Mouse (Mus musculus): Measurements from ENCODE around the gene Gm5105.

The Gm5105 gene

GRCm38 (mm10) chr3:138067288-138067687 lies at the start of gene Gm5105:
Gm5105 (minus strand) TSS chr3:138067388.
- DNase-seq: no peak

GRCm38 (mm10) chr3:138116871-138117270 lies 49.7 kb upstream of the Gm5105 start:
- DNase-seq: no peak

GRCm38 (mm10) chr3:138114106-138114505 lies 46.9 kb upstream of the Gm5105 start:
- DNase-seq: no peak

GRCm38 (mm10) chr3:138110910-138111782 lies 44.0 kb upstream of the Gm5105 start:
- DNase-seq: no peak

GRCm38 (mm10) chr3:138106887-138107286 lies 39.7 kb upstream of the Gm5105 start:
- DNase-seq: no peak

- no peak for DNase-seq
Measured at GRCm38 (mm10) chr3:138105056-138105455, 37.9 kb upstream of the Gm5105 start.

GRCm38 (mm10) chr3:138103690-138104089 lies 36.5 kb upstream of the Gm5105 start:
- DNase-seq: no peak

GRCm38 (mm10) chr3:138101936-138102335 lies 34.7 kb upstream of the Gm5105 start:
- DNase-seq: no peak

GRCm38 (mm10) chr3:138097718-138098117 lies 30.5 kb upstream of the Gm5105 start:
- DNase-seq: no peak

GRCm38 (mm10) chr3:138096263-138097028 lies 29.3 kb upstream of the Gm5105 start:
- no peak for DNase-seq

- no peak for DNase-seq
Measured at GRCm38 (mm10) chr3:138095718-138096117, 28.5 kb upstream of the Gm5105 start.

- no peak for DNase-seq
Measured at GRCm38 (mm10) chr3:138095301-138095700, 28.1 kb upstream of the Gm5105 start.

- no peak for DNase-seq
Measured at GRCm38 (mm10) chr3:138083896-138084295, 16.7 kb upstream of the Gm5105 start.

GRCm38 (mm10) chr3:138083073-138083637 lies 16.0 kb upstream of the Gm5105 start:
- no peak for DNase-seq

GRCm38 (mm10) chr3:138078701-138079100 lies 11.5 kb upstream of the Gm5105 start:
- no peak for DNase-seq

- DNase-seq: no peak
Measured at GRCm38 (mm10) chr3:138077476-138078340, 10.5 kb upstream of the Gm5105 start.

GRCm38 (mm10) chr3:138075209-138075608 lies 8.0 kb upstream of the Gm5105 start:
- no peak for DNase-seq

- no peak for DNase-seq
Measured at GRCm38 (mm10) chr3:138074214-138074613, 7.0 kb upstream of the Gm5105 start.

GRCm38 (mm10) chr3:138071476-138072073 lies 4.4 kb upstream of the Gm5105 start:
- no peak for DNase-seq

GRCm38 (mm10) chr3:138071004-138071403 lies 3.8 kb upstream of the Gm5105 start:
- no peak for DNase-seq

- no peak for DNase-seq
Measured at GRCm38 (mm10) chr3:138069756-138070511, 2.7 kb upstream of the Gm5105 start.
